Mouse (Mus musculus): Measurements from ENCODE around the gene Stk36. TPM values are rescaled to one million over a fixed set of nuclear protein-coding genes. Genes with fewer than 3 reads are reported as not detected.

The Stk36 gene
- 1 to 10 TPM; 5.7 to 5.9 TPM for total RNA-seq (2021)
- long read RNA-seq, experiment 1, partial matches to known transcripts: 2 of 4 reads
- long read RNA-seq, experiment 1, other reads (novel, unspliced or antisense): 2 of 4 reads
- long read RNA-seq, experiment 2, partial matches to known transcripts: 0 of 1 reads
- long read RNA-seq, experiment 2, other reads (novel, unspliced or antisense): 1 of 1 reads

- peak; percentile 83 to 88 for DNase-seq (ENCODE audit: low spot score in 2 of 2)
Measured at GRCm38 (mm10) chr1:74601267-74601962, at the start of gene Stk36, which contains the start of gene Rnf25. Stk36 (plus strand) TSS chr1:74601445. Rnf25 (minus strand) TSS chr1:74601397.

DNA sequence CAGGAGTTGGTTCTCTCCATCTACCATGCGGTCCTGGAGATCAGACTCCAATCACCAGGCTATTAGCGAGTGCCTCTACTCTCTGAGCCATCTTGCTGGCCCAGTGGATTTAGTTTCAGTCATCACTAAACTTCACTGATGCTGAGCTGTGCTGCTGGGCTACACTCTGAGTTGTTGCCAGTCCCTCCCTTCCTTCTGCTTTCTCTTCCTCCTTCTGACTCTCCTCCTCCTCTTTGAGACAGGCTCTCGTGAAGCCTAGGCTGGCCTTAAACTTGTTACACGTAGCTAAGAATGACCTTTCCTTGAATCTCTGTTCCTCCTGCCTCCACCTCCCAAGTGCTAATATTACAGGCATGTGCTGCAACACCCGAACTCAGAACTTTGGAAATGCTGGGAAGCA lies 42.2 kb upstream of the Stk36 start:
- no peak for DNase-seq (ENCODE audit: low spot score in 2 of 2)

GRCm38 (mm10) chr1:74565834-74566233 lies 35.4 kb upstream of the Stk36 start:
- no peak for DNase-seq (ENCODE audit: low spot score in 2 of 2)

GRCm38 (mm10) chr1:74569739-74570719 lies 31.2 kb upstream of the Stk36 start:
- DNase-seq (ENCODE audit: low spot score in 2 of 2): no peak

GRCm38 (mm10) chr1:74582621-74583020 lies 18.6 kb upstream of the Stk36 start:
- DNase-seq (ENCODE audit: low spot score in 2 of 2): no peak

- no peak for DNase-seq (ENCODE audit: low spot score in 2 of 2)
Measured at GRCm38 (mm10) chr1:74584616-74585398, 16.4 kb upstream of the Stk36 start.

DNA sequence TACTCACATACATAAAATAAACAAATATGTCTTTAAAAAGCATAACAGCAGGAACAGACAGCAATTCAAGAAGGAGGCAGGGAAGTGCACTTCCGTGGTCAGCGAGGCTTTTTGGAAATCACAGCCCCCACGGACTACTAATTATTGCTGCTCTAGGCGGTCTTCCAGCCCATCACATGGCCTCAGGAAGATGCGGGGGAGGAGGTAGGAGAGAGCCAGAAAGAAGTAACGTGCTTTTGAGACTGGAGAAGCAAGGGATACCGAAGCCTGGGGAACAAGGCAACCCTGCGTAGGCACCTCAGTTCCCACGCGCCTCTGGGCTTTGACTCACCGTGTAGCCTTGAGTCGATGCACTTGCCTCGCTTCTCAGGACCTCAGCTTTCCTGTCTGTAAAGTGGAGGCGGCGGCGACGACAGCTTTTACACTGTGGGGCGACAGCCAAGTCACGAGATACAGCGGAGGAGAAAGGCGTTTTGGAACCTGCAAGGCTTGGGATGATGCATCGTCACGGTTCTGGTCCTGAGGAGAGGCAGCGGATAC lies 13.9 kb upstream of the Stk36 start:
- peak in 1 of 2 experiments; percentile 82 for DNase-seq (ENCODE audit: low spot score in 2 of 2)

GRCm38 (mm10) chr1:74587773-74588445 lies 13.3 kb upstream of the Stk36 start, which contains the start of the genes Zfp142 and Bcs1l:
Zfp142 (minus strand) TSS chr1:74588246.
Bcs1l (plus strand) TSS chr1:74588289.
- peak; percentile 98 to 99 for DNase-seq (ENCODE audit: low spot score in 2 of 2)

DNA sequence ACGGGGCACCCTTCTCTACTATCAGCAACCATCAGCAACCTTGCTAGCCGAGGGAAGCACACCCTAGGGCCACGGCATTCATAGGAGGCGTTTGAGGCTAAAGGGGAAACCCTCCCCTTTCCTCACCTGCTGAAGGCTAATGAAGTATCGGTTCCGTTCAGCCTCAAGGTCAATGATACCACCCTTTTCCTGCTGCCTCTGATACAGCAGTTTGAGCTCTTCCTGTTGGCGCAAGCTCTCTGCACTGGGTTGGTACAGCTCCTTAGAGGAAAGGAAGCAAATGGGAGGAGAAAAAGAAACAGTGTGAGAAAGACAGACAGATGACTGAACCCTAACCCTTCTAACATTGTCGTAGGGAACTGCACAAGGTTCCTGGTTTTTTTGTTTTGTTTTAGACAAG lies 6.8 kb upstream of the Stk36 start:
- no peak for DNase-seq (ENCODE audit: low spot score in 2 of 2)

DNA sequence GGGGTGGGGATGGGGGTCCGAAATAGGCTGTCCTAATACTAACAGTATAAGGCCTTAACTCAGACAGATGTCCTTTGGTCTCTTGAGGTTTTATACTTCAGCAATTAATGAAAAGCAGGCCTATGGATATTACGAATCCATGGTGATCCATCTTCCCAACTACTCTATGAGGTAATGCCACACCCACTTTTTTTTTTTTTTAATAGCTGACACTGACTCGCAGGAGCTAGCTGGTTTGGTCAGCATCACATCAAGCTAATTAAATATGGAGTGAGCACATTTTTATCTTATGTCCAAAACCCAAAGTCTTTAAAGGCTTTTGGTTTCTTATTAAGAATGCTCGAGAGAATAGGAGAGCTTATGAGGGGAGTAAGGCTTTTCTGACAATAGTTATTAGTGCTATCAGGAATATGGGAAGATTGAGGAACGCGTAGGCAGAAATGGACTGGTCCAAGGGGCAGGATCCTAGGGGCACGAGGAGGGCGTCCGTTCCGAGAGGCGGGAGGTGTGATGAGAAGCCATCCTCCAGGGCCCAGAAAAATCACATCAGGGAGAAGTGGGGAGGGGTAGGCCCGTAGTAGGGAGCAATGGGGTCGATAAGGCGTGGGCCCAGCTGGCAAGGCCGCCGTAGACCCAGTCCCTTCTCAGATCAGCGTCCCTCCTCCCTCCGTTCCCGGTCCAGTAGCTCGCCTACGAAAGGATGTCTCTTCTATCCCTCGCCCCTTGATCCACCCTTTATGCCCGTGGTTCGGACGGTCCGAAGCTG lies 561 bp upstream of the Stk36 start:
- no peak for DNase-seq (ENCODE audit: low spot score in 2 of 2)

- no peak for DNase-seq (ENCODE audit: low spot score in 2 of 2)
Measured at GRCm38 (mm10) chr1:74624183-74624582, 22.9 kb downstream of the Stk36 start.

DNA sequence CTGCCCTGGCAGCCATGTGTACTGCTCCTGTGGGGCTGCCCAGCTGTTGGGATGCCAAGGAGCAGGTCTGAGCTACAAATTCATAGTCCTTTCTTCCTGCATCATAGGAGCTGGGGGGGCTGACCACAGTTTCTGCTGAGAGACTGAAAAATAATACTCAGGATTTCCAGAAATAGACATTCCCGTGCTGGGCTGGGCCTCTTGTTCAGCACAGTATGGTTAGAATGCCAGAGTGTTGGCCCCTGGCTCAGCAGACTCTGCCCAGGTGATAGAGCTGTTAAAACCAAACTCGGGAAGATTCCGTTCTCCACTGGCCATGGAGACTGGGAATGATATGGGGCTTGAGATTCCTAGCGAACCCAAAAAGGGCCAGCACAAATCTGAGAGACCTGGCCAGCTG lies 24.8 kb downstream of the Stk36 start:
- no peak for DNase-seq (ENCODE audit: low spot score in 2 of 2)

DNA sequence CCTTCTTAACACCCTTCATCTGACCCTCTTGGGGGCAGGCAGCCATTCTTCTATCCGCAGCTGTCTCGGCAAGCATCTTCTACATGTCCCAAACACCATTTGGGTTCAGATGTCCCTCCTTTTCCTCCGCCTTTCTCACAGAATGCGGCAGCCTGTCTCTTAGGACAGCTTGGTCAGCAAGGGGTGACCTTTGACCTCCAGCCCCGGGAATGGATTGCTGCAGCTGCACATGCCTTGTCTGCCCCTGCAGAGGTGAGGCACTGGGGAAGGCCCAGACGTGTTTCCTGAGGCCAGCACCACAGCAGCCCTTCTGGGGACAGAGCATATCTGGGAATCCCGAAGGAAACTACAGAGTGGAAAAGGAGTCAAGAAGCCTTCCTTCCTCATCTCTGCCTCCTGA lies 26.8 kb downstream of the Stk36 start:
- no peak for DNase-seq (ENCODE audit: low spot score in 2 of 2)

- no peak for DNase-seq (ENCODE audit: low spot score in 2 of 2)
Measured at GRCm38 (mm10) chr1:74632734-74633133, 31.5 kb downstream of the Stk36 start.

DNA sequence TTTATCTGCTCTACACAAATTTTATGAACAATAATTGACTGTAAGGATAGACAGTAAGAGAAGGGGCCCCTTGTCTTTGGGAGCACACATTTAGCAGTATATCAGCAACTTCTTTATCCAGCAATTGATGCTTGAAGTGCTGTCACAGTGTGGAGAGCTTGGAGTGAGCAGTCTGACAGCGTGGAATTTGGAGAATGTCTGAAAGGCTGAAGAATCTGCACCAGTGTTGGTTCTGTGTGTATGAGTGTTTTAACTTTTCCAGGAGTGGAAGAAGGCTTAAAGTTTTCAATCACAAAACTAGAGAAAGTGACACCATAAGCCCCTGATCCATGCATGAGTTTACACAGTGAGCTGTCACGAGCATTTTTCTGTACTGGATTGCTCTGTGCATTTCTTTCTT lies 42.3 kb downstream of the Stk36 start:
- no peak for DNase-seq (ENCODE audit: low spot score in 2 of 2)

GRCm38 (mm10) chr1:74643926-74644325 lies 42.7 kb downstream of the Stk36 start:
- DNase-seq (ENCODE audit: low spot score in 2 of 2): no peak

- DNase-seq (ENCODE audit: low spot score in 2 of 2): peak; percentile 86 to 93
Measured at GRCm38 (mm10) chr1:74661448-74662195, 60.4 kb downstream of the Stk36 start, which contains the start of gene Ttll4. Ttll4 (plus strand) TSS chr1:74661745.

DNA sequence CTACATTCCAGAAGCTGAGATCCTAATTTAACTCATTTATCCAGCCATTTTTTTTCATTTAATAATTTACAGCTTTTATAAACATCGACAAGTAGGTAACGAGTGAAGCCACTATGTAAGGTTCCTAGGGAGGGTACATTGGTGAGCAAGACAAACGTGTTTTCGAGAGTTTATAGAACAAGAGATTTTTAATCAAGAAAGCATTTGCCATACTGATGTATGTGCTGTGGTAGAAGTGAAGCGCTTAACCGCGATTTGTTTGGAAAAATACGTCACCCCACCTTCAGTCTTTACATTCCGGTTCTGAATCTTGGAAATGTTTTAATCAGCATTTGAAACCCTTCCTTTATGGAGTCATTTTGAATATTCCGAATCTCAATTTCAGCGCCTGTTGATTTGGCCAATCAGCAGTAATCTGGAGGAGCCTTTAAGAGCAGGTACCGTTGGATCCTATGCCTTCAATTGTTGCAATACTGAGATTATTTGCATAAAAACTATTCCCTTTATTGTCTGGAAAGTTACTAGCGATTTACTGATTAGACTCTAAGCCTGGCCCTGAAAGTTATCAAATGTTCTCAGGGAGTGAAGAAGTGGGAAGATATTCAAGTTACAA lies 61.1 kb downstream of the Stk36 start:
- no peak for DNase-seq (ENCODE audit: low spot score in 2 of 2)

Measured in left cerebral cortex, adult 18-20 months (tissue).